Mouse (Mus musculus): ENCODE data around the gene Sec13.
"Not testable (repeated sequence)": the region's sequence is repeated elsewhere in the genome, so short reads cannot be mapped to it uniquely, and the experiment has no call there.

Sec13 gene

GRCm38 (mm10) chr6:113740236-113741217, at the start of gene Sec13:
TSS of gene Sec13 (minus strand) at chr6:113740743.
- DNase-seq = peak; percentile 84

DNA sequence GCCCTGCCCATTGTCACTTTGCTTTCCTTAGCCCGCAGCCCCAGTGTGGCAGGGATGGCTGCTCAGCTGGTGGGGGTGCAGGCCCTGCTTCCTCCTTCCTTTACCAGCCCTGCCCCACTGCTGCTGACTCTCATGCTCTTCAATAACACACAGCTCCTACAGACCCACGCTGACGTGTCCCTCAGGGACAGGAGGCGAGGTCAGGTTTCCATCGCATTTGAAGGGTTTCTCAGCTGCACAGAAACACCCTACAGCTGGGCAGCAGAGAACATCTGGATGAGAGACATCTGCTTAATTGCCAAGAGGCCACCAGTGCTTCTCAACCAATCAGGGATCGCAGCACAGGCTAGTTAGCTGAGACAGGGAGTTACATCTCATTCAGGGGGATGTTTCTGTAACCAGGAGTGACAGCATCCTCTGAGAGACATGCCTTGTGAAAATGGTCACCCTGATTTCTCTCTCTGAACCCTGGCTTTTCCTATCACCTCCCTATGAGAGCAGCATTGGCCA, 47.0 kb upstream of the Sec13 start:
- no peak for DNase-seq

- no peak for DNase-seq
Measured at GRCm38 (mm10) chr6:113785658-113786057, 45.1 kb upstream of the Sec13 start.

DNA sequence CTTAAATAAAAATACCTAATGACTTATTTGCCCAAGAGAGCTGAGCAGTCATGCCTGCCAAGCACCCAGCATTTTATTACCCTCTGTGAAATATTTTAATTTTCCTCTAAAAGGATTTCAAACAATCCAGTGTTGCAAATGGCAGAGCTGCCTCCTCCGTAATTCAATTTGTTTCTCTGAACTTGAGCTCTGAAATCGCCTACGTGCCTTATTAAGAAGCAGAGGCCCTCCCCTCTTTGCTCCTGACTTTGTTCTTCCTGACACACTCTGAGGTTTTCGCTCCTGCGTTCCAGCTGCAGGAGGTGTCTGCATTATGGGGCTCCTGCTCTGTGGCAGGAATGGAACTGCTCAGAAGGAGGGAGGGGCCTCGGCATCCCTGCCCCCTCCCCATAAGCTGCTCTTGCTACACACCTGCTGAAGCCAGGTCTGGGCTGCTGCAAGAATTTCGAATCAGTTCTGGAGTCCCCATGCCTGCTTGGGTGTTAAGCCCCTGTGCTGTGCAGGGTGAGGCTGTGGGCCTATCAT, 37.7 kb upstream of the Sec13 start:
- no peak for DNase-seq

- DNase-seq = no peak
Measured at GRCm38 (mm10) chr6:113768804-113769203, 28.3 kb upstream of the Sec13 start.

- no peak for DNase-seq
Measured at GRCm38 (mm10) chr6:113761644-113762043, 21.1 kb upstream of the Sec13 start.

DNA sequence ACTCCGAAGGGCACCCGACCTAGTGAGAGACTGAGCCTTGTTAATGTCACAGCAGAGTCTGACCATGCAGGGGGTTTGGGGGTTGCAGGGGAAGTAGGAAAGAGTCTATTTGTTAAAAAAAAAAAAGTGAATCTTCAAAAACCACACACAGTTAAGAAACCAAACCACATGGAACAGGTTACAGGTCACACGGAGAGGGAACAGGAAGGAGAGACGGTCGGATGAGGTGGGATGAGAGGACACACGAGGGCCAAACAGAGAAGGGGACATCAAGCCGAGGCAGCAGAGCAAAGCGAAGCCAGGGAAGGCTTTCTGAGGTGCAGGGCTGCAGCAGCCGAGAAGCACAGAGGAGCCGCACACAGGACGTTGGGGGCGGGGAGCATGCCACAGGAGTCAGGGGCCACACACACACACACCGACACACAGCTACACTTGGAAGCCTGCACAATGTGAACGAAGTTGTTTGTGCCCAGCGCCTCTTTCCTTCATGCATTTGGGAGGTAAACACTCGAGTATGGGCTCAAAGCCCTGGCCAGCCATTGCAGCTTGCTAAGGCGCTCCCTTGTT, 8.7 kb upstream of the Sec13 start:
- DNase-seq = no peak

DNA sequence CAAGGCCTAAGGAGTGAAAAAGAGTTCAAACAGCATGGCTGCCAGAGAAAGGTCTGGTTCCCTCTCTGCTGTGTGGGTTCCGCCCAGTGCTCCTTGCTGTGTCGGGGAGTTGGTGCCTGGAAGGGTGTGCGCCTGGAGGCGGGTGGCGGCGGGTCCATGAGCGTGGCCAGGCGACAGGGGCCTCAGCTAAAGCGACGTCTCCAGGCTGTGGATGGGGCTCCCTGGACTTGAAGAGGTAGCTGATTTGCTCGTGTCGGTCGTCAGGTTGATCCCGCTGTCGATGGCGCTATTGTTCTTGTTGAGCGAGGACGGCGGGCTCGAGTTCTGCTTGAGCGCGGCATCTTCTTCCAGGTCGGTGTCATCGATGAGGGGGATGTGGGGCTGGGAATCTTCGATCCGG, 7.8 kb upstream of the Sec13 start:
- no peak for DNase-seq

- no peak for DNase-seq
Measured at GRCm38 (mm10) chr6:113747284-113747683, 6.7 kb upstream of the Sec13 start.

DNA sequence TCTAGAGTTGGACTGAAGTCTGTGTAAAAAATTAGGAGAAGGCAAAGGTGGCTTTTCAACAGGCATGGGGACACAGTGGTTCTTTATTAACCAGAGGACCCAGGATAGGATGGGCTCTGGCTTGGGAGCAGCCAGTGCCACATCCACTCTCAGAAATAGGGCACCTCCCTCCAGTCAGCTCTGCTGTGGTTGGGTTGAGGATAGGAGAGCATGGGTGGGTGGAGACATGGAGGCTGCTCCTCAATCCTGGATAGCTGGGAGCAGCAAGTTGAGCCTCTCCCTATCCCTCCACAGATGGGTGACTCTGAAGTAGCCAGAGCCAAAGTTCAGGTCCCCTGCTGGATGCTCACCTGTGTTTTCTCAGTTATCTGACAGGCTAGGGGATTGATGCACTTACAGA, 4.6 kb upstream of the Sec13 start:
- DNase-seq = no peak

DNA sequence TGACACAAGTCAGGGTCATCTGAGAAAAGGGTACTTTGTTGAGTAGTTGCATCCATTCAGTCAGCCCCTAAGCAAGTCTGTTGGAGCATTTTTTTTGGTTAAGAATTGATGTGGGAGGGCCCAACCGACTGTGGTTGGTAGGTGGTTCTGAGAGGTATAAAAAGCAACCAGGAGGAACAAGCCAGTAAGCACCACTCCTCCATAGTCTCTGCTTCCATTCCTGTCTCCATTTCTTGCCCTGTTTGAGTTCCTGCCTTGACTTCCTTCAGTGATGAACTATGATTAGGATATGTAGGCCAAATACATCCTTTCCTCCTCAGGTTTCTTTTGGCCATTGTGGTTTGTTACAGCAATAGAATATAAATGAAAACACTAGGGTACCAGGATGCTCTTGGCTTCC, 2.6 kb upstream of the Sec13 start:
- DNase-seq = no peak

DNA sequence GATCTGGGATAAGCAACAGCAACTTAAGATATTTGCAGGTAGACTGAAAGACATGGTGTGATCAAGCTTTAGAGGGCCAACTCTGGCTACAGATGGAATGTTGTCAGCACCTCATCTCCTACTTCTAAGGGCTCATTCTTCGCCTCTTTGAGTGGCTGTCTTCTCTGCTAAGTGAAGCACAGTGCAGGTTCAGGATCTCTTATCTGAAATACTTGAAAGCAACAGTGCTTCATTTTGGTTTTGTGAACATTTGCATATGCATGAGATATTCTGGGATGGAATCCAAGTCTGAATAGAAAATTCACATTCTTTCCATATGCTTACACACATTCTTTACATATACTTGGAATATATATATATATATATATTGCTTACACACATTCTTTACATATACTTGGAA, 1.8 kb upstream of the Sec13 start:
- DNase-seq = no peak

GRCm38 (mm10) chr6:113741425-113741824, 882 bp upstream of the Sec13 start:
- DNase-seq = no peak

GRCm38 (mm10) chr6:113737318-113738046, 3.1 kb downstream of the Sec13 start:
- DNase-seq = no peak

DNA sequence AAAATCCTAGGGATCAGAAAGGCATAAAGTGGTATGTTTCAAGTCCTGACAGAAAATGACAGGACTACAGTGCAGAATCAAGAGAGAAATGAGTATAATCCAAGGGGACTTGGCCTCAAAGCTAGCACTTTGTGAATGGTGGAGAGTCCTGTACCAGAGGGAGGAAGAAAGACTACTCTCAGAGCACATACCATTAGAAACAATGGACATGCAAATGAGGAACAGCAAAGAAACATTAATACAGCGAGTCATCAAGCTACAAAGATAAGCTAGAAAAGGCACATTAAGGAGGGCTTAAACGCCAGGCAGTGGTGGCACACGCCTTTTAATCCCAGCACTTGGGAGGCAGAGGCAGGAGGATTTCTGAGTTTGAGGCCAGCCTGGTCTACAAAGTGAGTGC, 9.2 kb downstream of the Sec13 start:
- DNase-seq = no peak

DNA sequence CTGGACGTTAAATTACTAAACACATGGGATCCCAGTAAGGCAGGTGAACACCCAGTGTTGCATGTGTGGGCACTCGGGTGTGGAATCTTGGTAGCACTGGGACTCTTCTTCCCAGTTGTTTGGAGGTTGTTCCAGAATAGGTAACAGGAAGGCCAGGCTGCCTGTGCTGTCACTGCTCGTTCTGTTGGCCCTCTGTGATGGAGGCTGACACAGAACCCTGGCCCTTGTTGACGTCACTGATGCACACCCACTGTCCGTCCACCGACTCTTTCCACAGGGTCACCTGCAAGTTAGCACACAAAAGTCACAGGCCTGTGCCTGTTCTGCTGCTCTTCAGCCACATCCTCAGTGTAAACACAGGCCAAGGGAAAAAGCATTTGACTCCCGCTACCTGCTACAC, 12.4 kb downstream of the Sec13 start:
- no peak for DNase-seq

- DNase-seq = no peak
Measured at GRCm38 (mm10) chr6:113721061-113721460, 19.5 kb downstream of the Sec13 start.

- DNase-seq = no peak
Measured at GRCm38 (mm10) chr6:113719878-113720277, 20.7 kb downstream of the Sec13 start, which contains the start of gene Ghrl. TSS of gene Ghrl (minus strand) at chr6:113719880.

DNA sequence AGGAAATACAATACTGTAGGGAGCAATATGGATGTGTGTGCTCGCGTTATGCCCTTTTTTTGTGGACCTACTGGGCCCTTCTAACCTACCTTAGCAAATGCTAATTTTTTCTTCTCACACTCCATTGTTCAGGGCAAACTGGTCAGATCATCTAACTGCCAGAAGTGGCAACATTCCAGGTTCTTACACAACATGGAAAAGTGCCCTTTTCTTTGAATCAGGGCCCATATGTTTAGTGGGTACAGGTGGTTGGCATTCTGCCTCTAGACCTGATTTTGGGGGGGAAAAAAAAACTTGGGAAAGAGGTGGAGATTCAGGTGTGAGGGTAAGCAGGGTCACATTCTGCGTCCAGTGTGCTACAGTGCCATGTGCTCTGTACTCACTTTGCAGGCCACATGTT, 23.0 kb downstream of the Sec13 start:
- no peak for DNase-seq

GRCm38 (mm10) chr6:113714797-113715196, 25.7 kb downstream of the Sec13 start:
- DNase-seq = no peak

DNA sequence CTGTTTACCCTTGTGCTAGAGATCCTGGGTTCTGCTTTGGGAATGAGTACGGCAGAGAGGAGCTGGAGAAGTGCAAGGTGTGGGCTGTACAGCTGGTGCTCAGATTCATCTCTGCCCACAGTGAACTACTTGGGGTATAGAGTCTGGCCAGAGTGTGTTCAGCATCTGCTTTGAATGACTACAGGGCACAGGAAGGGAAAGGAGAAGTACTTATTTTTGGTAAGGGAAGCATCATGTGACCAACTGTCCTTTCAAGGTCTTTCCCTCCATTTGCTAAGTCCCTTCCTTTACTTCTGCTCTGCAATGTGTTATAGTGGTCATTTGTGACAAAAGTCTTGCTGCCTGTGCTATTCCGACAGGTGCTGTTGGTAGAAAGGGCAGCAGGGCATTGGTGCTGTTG, 26.3 kb downstream of the Sec13 start:
- DNase-seq = no peak

- not testable (repeated sequence) for DNase-seq
Measured at GRCm38 (mm10) chr6:113713389-113713788, 27.2 kb downstream of the Sec13 start.

GRCm38 (mm10) chr6:113712718-113713117, 27.8 kb downstream of the Sec13 start:
- no peak for DNase-seq

Data from right cerebral cortex, postnatal 25 days (tissue).